Mouse (Mus musculus) midbrain, postnatal 0 days (tissue): ENCODE measurements at regions not wholly inside any gene's neighbourhood (a gene's known extent, or its start where the extent isn't known, plus 50 kb on each side); places are given as distances from the start of the nearest gene placed in this dataset.
A peak's percentile ranks its signal among the peaks of the same experiment; 100 is the strongest.

Experiments used
- ATAC-seq: fragments of 200-750 bp; cut with Nextera tagmentation; 2 replicates; pipeline ENCODE4 v1.8.0; 2017; ENCODE audit warnings: moderate number of reproducible peaks, mild to moderate bottlenecking, moderate TSS enrichment, moderate library complexity; ENCODE audit not compliant: low FRiP score
- DNase-seq: peaks from one replicate; pipeline ENCODE4 v3.0.0-alpha.2; 2015; ENCODE audit warnings: low spot score
- H3K27ac ChIP-seq: fragments of 300-500 bp; sonication (generic); 2 replicates; pipeline ENCODE4 v1.5.1; 2014; ENCODE audit warnings: low read depth, mild to moderate bottlenecking, low read length, mixed read lengths
- H3K27me3 ChIP-seq: fragments of 300-500 bp; sonication (generic); 2 replicates; pipeline ENCODE4 v1.6.1; 2014; ENCODE audit warnings: low read length, control low read depth, mixed read lengths; ENCODE audit not compliant: insufficient read depth
- H3K36me3 ChIP-seq: fragments of 300-500 bp; sonication (generic); 2 replicates; pipeline ENCODE4 v1.6.1; 2014; ENCODE audit warnings: low read length, control low read depth, mixed read lengths; ENCODE audit not compliant: insufficient read depth
- H3K4me1 ChIP-seq: fragments of 300-500 bp; sonication (generic); 2 replicates; pipeline ENCODE4 v1.6.1; 2014; ENCODE audit warnings: mild to moderate bottlenecking, control low read depth, antibody characterized with exemption, low read length, mixed read lengths; ENCODE audit not compliant: insufficient read depth
- H3K4me2 ChIP-seq: fragments of 300-500 bp; sonication (generic); 2 replicates; pipeline ENCODE4 v1.6.1; 2014; ENCODE audit warnings: low read depth, mild to moderate bottlenecking, low read length, mixed read lengths; ENCODE audit not compliant: poor library complexity, severe bottlenecking
- H3K4me3 ChIP-seq: fragments of 300-500 bp; sonication (generic); 2 replicates; pipeline ENCODE4 v1.5.1; 2014; ENCODE audit warnings: low read depth, mild to moderate bottlenecking, low read length, moderate library complexity
- H3K9ac ChIP-seq: fragments of 300-500 bp; sonication (generic); replicated peaks from 2 replicates; pipeline ENCODE4 v1.6.1; 2014; ENCODE audit warnings: mild to moderate bottlenecking, low read length, moderate library complexity, mixed read lengths; ENCODE audit not compliant: poor library complexity, severe bottlenecking
- H3K9me3 ChIP-seq: fragments of 300-500 bp; sonication (generic); 2 replicates; pipeline ENCODE4 v1.6.1; 2016; ENCODE audit warnings: low read length, control low read depth
- CTCF ChIP-seq: IDR thresholded peaks from 2 replicates; pipeline ENCODE4 v1.5.1; 2016; ENCODE audit warnings: antibody characterized with exemption, mild to moderate bottlenecking
- WGBS: fragments of 180-500 bp; shearing (Covaris S2); extraction: QIAGEN DNeasy Blood & Tissue Kit; methylation state at CpG from one replicate; pipeline ENCODE4 v1.1.7; 2014; 5-methylcytosine and 5-hydroxymethylcytosine counted together

- DNase-seq (no peak), ATAC-seq (no peak)
- no peak overlapping the region for H3K9ac ChIP-seq
- H3K4me3 ChIP-seq = no peak overlapping the region
- no peaks in the 10 kb centered on the region for H3K27me3 ChIP-seq
- no peaks in the 10 kb centered on the region for H3K36me3 ChIP-seq
- no peak overlapping the region for H3K4me2 ChIP-seq
- H3K4me1 ChIP-seq = no peaks in the 10 kb centered on the region
- no peaks in the 10 kb centered on the region for H3K9me3 ChIP-seq
- 89% methylated on average over 1 of the region's 1 CpGs for WGBS
- no peak for TF ChIP-seq CTCF
- no peak overlapping the region for H3K27ac ChIP-seq
These were observed 134.7 kb upstream of the Slc7a14 start for GRCm38 (mm10) chr3:31444861-31445260.

DNA sequence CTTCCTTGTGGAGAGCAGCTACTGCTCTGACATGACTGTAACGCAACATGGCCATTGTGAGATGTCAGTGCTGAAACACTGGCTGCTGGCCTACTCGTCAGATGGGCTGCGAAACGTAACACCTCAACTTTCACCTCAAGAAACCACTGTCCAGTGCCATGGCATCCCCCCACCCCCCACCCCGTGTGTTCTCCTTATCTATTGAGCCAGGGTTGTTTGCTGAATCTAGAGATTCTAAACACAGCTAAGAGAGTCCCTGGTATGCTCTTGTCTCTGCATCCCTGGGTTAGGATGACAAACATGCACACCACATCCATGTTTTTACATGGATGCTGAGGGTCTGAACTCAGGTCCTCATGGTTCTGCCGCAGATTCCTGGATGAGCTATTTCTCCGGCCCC lies 134.1 kb upstream of the Slc7a14 start:
- ATAC-seq = no peak
- H3K4me3 ChIP-seq = no peak overlapping the region

DNA sequence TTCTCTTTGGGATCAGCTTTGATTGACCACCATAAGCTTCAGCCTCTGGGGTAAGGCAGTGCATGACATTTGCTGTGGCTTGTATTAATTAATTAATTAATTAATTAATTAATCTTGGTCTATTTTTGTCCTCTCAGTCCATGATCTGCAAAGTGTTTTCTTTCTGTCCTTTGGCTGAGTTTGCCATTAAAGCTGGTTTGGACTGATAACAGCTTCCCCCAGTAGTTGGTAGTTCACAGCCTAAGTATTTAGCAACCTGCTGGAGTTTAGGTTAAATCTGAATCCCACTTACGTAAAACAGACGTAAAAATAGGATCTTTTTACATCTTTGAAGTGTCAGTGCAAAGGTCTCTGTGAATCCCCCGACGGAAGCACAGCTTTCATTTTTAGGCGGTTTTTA lies 133.7 kb upstream of the Slc7a14 start:
- H3K4me2 ChIP-seq = no peak overlapping the region
- 82% methylated on average over 5 of the region's 5 CpGs for WGBS

More for the DNA sequence above, 134.1 kb upstream of the Slc7a14 start:
- H3K4me2 ChIP-seq = no peak overlapping the region
- no peak overlapping the region for H3K27ac ChIP-seq
- H3K4me1 ChIP-seq = no peaks in the 10 kb centered on the region
- no peaks in the 10 kb centered on the region for H3K9me3 ChIP-seq
- DNase-seq = no peak
- 91% methylated on average over 7 of the region's 7 CpGs for WGBS
- H3K9ac ChIP-seq = no peak overlapping the region
- no peak for TF ChIP-seq CTCF
- no peaks in the 10 kb centered on the region for H3K27me3 ChIP-seq
- no peaks in the 10 kb centered on the region for H3K36me3 ChIP-seq

DNA sequence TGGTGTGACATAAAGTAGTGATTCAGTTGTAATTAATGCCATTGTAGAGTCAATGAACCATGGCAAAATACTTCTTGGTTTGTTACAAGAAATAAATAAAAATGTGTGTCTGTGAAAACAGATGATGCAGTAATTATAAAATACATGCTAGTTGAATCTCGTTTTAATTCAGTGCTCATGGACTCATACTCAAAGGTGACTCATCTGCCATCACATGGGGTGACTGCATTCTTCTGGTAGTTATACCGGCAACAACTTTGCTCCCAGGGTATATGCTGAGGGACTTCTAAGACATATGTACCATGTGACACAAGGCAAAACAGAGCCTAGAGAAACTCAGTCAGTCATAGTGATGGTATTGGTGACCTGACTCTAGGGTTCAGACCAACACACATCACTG lies 130.1 kb upstream of the Slc7a14 start:
- no peak for ATAC-seq

More for the DNA sequence above, 133.7 kb upstream of the Slc7a14 start:
- DNase-seq = no peak
- Histone ChIP-seq H3K36me3 (no peaks in the 10 kb centered on the region), H3K9me3 (no peaks in the 10 kb centered on the region), H3K27ac (no peak overlapping the region), H3K27me3 (no peaks in the 10 kb centered on the region), H3K4me3 (no peak overlapping the region), H3K9ac (no peak overlapping the region), H3K4me1 (no peaks in the 10 kb centered on the region)
- no peak for ATAC-seq
- TF ChIP-seq CTCF = no peak

GRCm38 (mm10) chr3:31437970-31438369 lies 127.8 kb upstream of the Slc7a14 start:
- no peaks in the 10 kb centered on the region for H3K4me1 ChIP-seq
- H3K9ac ChIP-seq = no peak overlapping the region
- DNase-seq (peak; percentile 72), ATAC-seq (no peak)
- no peaks in the 10 kb centered on the region for H3K27me3 ChIP-seq
- no peaks in the 10 kb centered on the region for H3K9me3 ChIP-seq
- no peak overlapping the region for H3K4me2 ChIP-seq
- no peak overlapping the region for H3K4me3 ChIP-seq
- no peak for TF ChIP-seq CTCF
- no peak overlapping the region for H3K27ac ChIP-seq
- H3K36me3 ChIP-seq = no peaks in the 10 kb centered on the region
- 64% methylated on average over 3 of the region's 3 CpGs for WGBS

More for the DNA sequence above, 130.1 kb upstream of the Slc7a14 start:
- TF ChIP-seq CTCF = no peak
- no peak for DNase-seq
- H3K4me1 ChIP-seq = no peaks in the 10 kb centered on the region
- no peaks in the 10 kb centered on the region for H3K9me3 ChIP-seq
- H3K4me2 ChIP-seq = no peak overlapping the region
- no peak overlapping the region for H3K4me3 ChIP-seq
- no peak overlapping the region for H3K9ac ChIP-seq
- no peaks in the 10 kb centered on the region for H3K27me3 ChIP-seq
- no peaks in the 10 kb centered on the region for H3K36me3 ChIP-seq
- 85% methylated on average over 2 of the region's 2 CpGs for WGBS
- H3K27ac ChIP-seq = no peak overlapping the region

DNA sequence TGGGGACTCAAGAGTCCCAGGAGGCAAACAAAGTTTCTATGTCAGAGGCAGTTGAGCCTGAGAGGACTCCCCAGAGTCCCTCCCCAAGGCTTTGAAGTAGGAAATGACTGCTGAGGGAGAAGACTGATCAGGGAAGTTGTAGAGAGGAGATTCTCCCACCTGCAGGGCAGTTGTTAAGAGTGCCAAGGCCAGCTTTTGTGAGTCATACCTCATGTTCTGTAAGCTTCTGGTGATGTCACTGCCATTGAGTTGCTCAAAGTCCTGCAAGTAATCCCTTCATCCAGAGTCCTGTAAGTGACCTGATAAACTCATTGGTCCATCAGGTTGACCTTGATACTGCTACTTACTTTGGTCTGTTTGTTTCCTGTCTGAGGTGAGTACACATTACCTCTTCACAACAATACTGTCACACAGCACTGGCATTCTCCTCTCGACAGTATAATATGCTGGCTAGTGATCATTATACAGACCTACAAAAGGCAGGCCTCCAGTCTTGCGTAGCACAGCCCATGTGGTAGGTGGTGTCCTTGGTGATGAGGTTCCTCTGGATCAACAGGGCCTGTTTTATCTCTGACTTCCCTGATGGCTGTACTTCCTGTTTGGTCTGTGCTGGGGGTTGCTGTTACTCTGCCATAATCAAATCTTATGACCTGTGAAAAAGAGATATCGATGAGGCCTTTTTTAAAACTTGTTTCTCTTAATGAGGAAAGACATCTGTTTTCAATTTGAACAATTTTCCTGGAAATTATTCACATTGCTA lies 125.2 kb upstream of the Slc7a14 start:
- 71% methylated on average over 3 of the region's 3 CpGs for WGBS
- Histone ChIP-seq H3K27ac (no peak overlapping the region), H3K9ac (no peak overlapping the region), H3K4me2 (no peak overlapping the region), H3K9me3 (no peaks in the 10 kb centered on the region), H3K4me1 (no peaks in the 10 kb centered on the region), H3K27me3 (no peaks in the 10 kb centered on the region), H3K36me3 (no peaks in the 10 kb centered on the region), H3K4me3 (no peak overlapping the region)
- TF ChIP-seq CTCF = no peak
- no peak for DNase-seq
- ATAC-seq = peak; percentile 60; the same call in 1 of the 2 replicates
